Mouse (Mus musculus): ENCODE measurements around the gene Pilra. TPM values are rescaled to one million over a fixed set of nuclear protein-coding genes. Genes with fewer than 3 reads are reported as not detected.

Gene Pilra
- polyA plus RNA-seq, 1 experiment from 2014 or later, result 0.51 TPM

DNA sequence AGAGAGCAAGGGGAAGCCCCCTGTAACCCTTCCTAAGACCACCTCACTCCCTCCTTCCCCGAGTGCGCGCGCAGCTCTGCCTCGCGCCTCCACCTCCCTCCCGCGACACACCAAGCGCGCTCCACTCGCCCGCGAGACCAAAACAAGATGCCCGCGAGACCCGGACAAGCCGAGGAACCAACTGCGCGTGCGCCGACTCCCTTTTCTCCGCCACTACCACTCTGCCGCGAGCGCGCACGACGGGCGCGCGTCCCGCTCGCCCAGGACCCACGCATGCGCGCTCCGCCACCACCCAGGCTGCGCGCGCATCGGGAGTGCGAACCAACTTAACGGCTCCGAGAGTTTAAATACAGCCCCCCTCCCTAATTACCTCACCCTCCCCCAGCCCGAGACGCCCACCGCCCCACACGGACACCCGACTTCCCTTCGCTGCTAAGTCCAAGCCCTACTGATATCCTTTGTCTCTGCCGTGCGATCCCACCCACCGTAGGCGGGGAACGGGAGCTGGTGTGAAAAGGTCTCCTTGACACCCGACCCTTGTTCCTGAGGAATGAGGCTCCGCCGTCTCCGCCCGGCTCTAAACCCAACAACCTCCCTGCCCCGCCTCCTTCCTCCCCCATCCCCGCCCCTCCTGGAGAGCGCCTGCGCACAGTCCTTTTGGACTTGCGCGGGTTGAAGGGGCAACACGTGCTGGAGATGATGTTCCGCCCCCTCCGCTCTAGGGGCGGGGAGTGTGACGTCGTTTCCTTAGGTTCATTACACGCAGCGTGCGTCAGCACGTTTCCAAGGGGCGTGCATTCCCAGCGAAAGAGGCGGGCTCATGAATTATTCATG lies 49.8 kb downstream of the Pilra start:
- H3K36me3 ChIP-seq (ENCODE audit: control insufficient read depth, insufficient read depth, low read length), result peaks cover 36% of the 10 kb centered on the region
- H3K4me1 ChIP-seq (ENCODE audit: control insufficient read depth, insufficient read depth, low read length), result peaks cover 27% of the 10 kb centered on the region
- H3K9ac ChIP-seq (replicated peaks; ENCODE audit: low read length), result peak overlapping the region; percentile 91
- peak overlapping the region; percentile 88 for H3K4me2 ChIP-seq (ENCODE audit: low read length)
- H3K27ac ChIP-seq (replicated peaks; ENCODE audit: low read depth, low read length), result peak overlapping the region; percentile 98
- ATAC-seq (ENCODE audit: low FRiP score, low TSS enrichment), result peak; percentile 91
- no peaks in the 10 kb centered on the region for H3K27me3 ChIP-seq (ENCODE audit: control insufficient read depth, insufficient read depth, low read length)
- WGBS, result under 1% methylated on average over 79 of the region's 79 CpGs
- no peaks in the 10 kb centered on the region for H3K9me3 ChIP-seq (ENCODE audit: control insufficient read depth, low read length)
- DNase-seq, result peak; percentile 100
- H3K4me3 ChIP-seq (replicated peaks; ENCODE audit: low read depth, low read length), result peak overlapping the region; percentile 90

DNA sequence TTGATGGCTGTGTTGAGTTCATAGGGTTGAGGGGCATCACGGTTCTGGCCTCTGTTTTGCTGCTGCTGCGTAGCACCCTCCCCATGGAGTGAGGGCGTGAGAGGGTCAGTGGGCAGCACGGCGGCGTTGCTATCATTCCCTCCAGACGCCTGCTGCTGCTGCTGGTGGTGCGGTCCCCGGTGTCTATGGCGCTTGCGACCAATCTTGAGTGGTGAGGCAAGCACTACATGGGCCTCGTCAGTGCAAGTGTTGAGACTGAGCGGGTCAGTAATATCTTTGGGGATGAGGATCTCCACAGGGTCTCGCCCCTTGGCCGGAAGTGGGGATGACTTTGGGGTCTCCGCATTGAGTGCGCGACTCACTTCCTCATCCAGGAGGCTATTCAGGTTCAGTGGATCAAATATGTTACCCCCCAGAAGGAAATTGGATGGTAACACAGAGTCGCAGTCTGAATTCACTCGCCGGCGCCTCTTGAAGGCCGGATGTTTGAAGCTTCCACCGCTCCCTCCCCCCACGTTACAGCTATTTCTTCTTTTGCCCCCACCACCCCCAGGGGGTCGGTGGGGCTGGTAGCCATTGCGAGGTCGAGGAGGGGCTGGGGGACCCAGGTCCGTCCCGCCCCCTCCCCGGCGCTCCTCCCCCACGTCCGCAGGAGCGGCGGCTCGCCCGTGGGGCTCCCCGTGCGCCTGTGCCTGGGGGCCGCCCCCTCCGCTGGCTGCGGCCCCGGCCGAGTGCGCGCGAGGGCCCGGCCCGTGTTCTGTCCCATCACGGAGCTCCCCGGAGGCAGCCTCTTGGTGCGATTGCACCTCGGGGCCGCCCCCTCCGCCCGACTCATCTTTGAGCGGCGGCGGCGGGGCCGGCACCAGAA lies 50.7 kb downstream of the Pilra start:
- H3K4me3 ChIP-seq (replicated peaks; ENCODE audit: low read depth, low read length), result peak overlapping the region; percentile 90
- peaks cover 44% of the 10 kb centered on the region for H3K36me3 ChIP-seq (ENCODE audit: control insufficient read depth, insufficient read depth, low read length)
- H3K27me3 ChIP-seq (ENCODE audit: control insufficient read depth, insufficient read depth, low read length), result no peaks in the 10 kb centered on the region
- DNase-seq (no peak), ATAC-seq (ENCODE audit: low FRiP score, low TSS enrichment) (no peak)
- peak overlapping the region; percentile 88 for H3K4me2 ChIP-seq (ENCODE audit: low read length)
- peak overlapping the region; percentile 91 for H3K9ac ChIP-seq (replicated peaks; ENCODE audit: low read length)
- H3K27ac ChIP-seq (replicated peaks; ENCODE audit: low read depth, low read length), result peak overlapping the region; percentile 98
- peaks cover 27% of the 10 kb centered on the region for H3K4me1 ChIP-seq (ENCODE audit: control insufficient read depth, insufficient read depth, low read length)
- WGBS, result 3% methylated on average over 61 of the region's 62 CpGs
- no peaks in the 10 kb centered on the region for H3K9me3 ChIP-seq (ENCODE audit: control insufficient read depth, low read length)

- DNase-seq (no peak), ATAC-seq (ENCODE audit: low FRiP score, low TSS enrichment) (no peak)
- H3K27me3 ChIP-seq (ENCODE audit: control insufficient read depth, insufficient read depth, low read length), result no peaks in the 10 kb centered on the region
- H3K4me3 ChIP-seq (replicated peaks; ENCODE audit: low read depth, low read length), result peak overlapping the region; percentile 90
- peak overlapping the region; percentile 91 for H3K9ac ChIP-seq (replicated peaks; ENCODE audit: low read length)
- H3K27ac ChIP-seq (replicated peaks; ENCODE audit: low read depth, low read length), result no peak overlapping the region; the same call in 1 of the 2 replicates
- H3K4me2 ChIP-seq (ENCODE audit: low read length), result peak overlapping the region; percentile 88
- peaks cover 36% of the 10 kb centered on the region for H3K4me1 ChIP-seq (ENCODE audit: control insufficient read depth, insufficient read depth, low read length)
- peaks cover 50% of the 10 kb centered on the region for H3K36me3 ChIP-seq (ENCODE audit: control insufficient read depth, insufficient read depth, low read length)
- 79% methylated on average over 14 of the region's 14 CpGs for WGBS
- no peaks in the 10 kb centered on the region for H3K9me3 ChIP-seq (ENCODE audit: control insufficient read depth, low read length)
Measured at GRCm38 (mm10) chr5:137784546-137784945, 51.5 kb downstream of the Pilra start.

GRCm38 (mm10) chr5:137783901-137784540 lies 52.1 kb downstream of the Pilra start:
- Histone ChIP-seq H3K9me3 (ENCODE audit: control insufficient read depth, low read length) (no peaks in the 10 kb centered on the region), H3K36me3 (ENCODE audit: control insufficient read depth, insufficient read depth, low read length) (peaks cover 50% of the 10 kb centered on the region), H3K4me3 (replicated peaks; ENCODE audit: low read depth, low read length) (peak overlapping the region; percentile 90), H3K4me1 (ENCODE audit: control insufficient read depth, insufficient read depth, low read length) (peaks cover 36% of the 10 kb centered on the region), H3K27ac (replicated peaks; ENCODE audit: low read depth, low read length) (no peak overlapping the region), H3K27me3 (ENCODE audit: control insufficient read depth, insufficient read depth, low read length) (no peaks in the 10 kb centered on the region), H3K9ac (replicated peaks; ENCODE audit: low read length) (peak overlapping the region; percentile 91), H3K4me2 (ENCODE audit: low read length) (peak overlapping the region; percentile 88)
- DNase-seq, result no peak
- no peak for ATAC-seq (ENCODE audit: low FRiP score, low TSS enrichment)
- WGBS, result 67% methylated on average over 9 of the region's 9 CpGs

DNA sequence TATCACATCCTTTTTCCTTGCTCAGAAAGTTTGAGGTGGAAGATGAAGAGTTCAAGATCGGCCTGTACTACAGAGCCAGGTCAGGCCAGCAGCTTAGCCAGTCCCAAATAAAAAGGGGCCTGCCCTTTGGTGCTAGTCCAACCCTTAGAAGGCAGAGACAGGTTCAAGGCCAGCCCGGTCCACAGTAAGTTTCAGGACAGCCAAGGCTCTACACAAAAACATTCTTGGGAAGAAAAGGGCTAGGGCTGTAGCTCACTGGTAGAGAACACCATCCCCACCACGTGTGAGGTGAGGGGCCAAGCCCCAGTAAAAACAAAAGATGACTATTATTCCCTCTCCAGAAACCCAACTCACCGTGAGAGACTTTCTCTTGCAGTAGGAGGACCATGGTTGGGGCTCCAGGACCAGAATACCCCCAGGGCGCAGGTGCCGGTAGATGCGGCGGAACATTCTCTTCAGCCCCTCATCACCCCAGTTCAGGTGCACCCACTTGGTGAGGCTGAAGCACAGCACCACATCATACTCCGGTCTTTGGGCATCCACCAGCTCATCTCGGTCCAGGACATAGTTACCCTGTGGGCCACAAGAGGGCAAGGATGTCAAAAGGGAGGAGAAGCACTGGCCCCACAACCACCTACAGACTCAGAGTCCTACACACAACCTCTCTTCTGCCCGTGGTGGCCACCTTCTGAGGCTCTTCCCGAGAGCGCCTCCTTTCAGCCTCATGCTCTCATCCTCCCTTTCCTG lies 53.1 kb downstream of the Pilra start:
- H3K9ac ChIP-seq (replicated peaks; ENCODE audit: low read length), result peak overlapping the region; percentile 91; the same call in 1 of the 2 replicates
- 87% methylated on average over 13 of the region's 13 CpGs for WGBS

DNA sequence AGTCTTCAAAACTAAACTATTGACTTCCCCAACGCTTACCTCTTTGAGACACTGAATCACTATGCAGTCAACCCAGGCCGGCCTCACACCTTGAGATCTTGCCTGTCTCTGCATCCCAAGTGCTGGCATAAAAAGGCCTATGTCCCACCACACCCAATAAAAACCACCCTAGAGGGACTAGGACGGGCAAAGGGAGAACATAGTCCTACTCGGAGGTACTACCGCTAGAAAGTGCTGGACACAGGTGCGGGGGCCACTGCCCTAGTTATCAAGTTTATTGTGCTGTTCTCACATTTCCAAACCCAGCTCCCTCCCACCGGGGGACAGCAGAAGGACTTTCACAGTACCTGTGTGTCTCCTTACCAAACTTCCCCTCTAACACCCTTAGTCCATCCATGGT lies 54.4 kb downstream of the Pilra start:
- DNase-seq, result no peak
- 93% methylated on average over 7 of the region's 7 CpGs for WGBS

More for the DNA sequence above, 53.1 kb downstream of the Pilra start:
- no peak overlapping the region for H3K27ac ChIP-seq (replicated peaks; ENCODE audit: low read depth, low read length)
- H3K4me3 ChIP-seq (replicated peaks; ENCODE audit: low read depth, low read length), result peak overlapping the region; percentile 90; the same call in 1 of the 2 replicates
- H3K27me3 ChIP-seq (ENCODE audit: control insufficient read depth, insufficient read depth, low read length), result no peaks in the 10 kb centered on the region
- H3K36me3 ChIP-seq (ENCODE audit: control insufficient read depth, insufficient read depth, low read length), result peaks cover 50% of the 10 kb centered on the region
- H3K4me2 ChIP-seq (ENCODE audit: low read length), result peak overlapping the region; percentile 88
- peaks cover 35% of the 10 kb centered on the region for H3K4me1 ChIP-seq (ENCODE audit: control insufficient read depth, insufficient read depth, low read length)
- ATAC-seq (ENCODE audit: low FRiP score, low TSS enrichment), result no peak
- no peak for DNase-seq
- no peaks in the 10 kb centered on the region for H3K9me3 ChIP-seq (ENCODE audit: control insufficient read depth, low read length)

GRCm38 (mm10) chr5:137779053-137779933 lies 56.8 kb downstream of the Pilra start:
- Histone ChIP-seq H3K27ac (replicated peaks; ENCODE audit: low read depth, low read length) (peak overlapping the region; percentile 90), H3K36me3 (ENCODE audit: control insufficient read depth, insufficient read depth, low read length) (peaks cover 44% of the 10 kb centered on the region), H3K4me1 (ENCODE audit: control insufficient read depth, insufficient read depth, low read length) (peaks cover 22% of the 10 kb centered on the region), H3K9ac (replicated peaks; ENCODE audit: low read length) (peak overlapping the region; percentile 91), H3K9me3 (ENCODE audit: control insufficient read depth, low read length) (no peaks in the 10 kb centered on the region), H3K4me3 (replicated peaks; ENCODE audit: low read depth, low read length) (peak overlapping the region; percentile 91), H3K4me2 (ENCODE audit: low read length) (peak overlapping the region; percentile 94), H3K27me3 (ENCODE audit: control insufficient read depth, insufficient read depth, low read length) (no peaks in the 10 kb centered on the region)
- ATAC-seq (ENCODE audit: low FRiP score, low TSS enrichment) (peak; percentile 35; the same call in 1 of the 2 replicates), DNase-seq (peak; percentile 49)
- under 1% methylated on average over 82 of the region's 83 CpGs for WGBS

More for the DNA sequence above, 54.4 kb downstream of the Pilra start:
- no peak for ATAC-seq (ENCODE audit: low FRiP score, low TSS enrichment)
- no peak overlapping the region for H3K4me2 ChIP-seq (ENCODE audit: low read length)
- H3K27me3 ChIP-seq (ENCODE audit: control insufficient read depth, insufficient read depth, low read length), result no peaks in the 10 kb centered on the region
- H3K27ac ChIP-seq (replicated peaks; ENCODE audit: low read depth, low read length), result no peak overlapping the region
- peaks cover 50% of the 10 kb centered on the region for H3K36me3 ChIP-seq (ENCODE audit: control insufficient read depth, insufficient read depth, low read length)
- no peaks in the 10 kb centered on the region for H3K9me3 ChIP-seq (ENCODE audit: control insufficient read depth, low read length)
- H3K4me3 ChIP-seq (replicated peaks; ENCODE audit: low read depth, low read length), result no peak overlapping the region; the same call in 1 of the 2 replicates
- H3K4me1 ChIP-seq (ENCODE audit: control insufficient read depth, insufficient read depth, low read length), result peaks cover 33% of the 10 kb centered on the region
- no peak overlapping the region for H3K9ac ChIP-seq (replicated peaks; ENCODE audit: low read length)
